Mouse (Mus musculus) MN1 (cell line): ENCODE measurements around the gene Zfhx3.

Experiments used
- DNase-seq: peaks from one replicate; pipeline ENCODE4 v3.0.0-alpha.2; 2016; ENCODE audit warnings: low spot score

Zfhx3 gene

GRCm38 (mm10) chr8:108798012-108798411 is 855.6 kb downstream of the Zfhx3 start:
- DNase-seq, result peak; percentile 87

- DNase-seq, result no peak
Measured at GRCm38 (mm10) chr8:108799250-108799649, 856.8 kb downstream of the Zfhx3 start.

GRCm38 (mm10) chr8:108800357-108800756 is 857.9 kb downstream of the Zfhx3 start:
- DNase-seq, result no peak

- DNase-seq, result peak; percentile 62
Measured at GRCm38 (mm10) chr8:108803017-108803416, 860.6 kb downstream of the Zfhx3 start.

- DNase-seq, result no peak
Measured at GRCm38 (mm10) chr8:108811694-108812093, 869.2 kb downstream of the Zfhx3 start.

GRCm38 (mm10) chr8:108813375-108813774 is 870.9 kb downstream of the Zfhx3 start:
- no peak for DNase-seq

DNA sequence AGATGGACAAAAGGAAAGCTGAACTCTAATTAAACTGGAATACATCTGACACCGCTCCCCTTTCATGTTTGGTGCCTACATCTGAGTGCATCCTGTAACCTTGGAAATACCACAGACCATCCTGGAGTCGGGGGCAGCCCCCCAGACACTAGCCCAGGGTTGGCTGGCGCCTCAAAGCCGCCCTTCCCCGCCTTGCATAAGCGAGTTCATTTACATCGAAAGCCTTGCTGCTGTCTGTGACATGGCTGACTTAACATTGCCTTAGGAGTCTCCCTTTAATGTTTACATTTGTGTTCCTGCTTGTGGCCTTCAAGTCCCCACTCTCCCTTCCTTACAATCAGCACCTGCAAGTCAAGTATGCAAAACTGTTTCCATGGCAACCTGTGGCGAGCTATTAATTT is 876.8 kb downstream of the Zfhx3 start:
- no peak for DNase-seq

DNA sequence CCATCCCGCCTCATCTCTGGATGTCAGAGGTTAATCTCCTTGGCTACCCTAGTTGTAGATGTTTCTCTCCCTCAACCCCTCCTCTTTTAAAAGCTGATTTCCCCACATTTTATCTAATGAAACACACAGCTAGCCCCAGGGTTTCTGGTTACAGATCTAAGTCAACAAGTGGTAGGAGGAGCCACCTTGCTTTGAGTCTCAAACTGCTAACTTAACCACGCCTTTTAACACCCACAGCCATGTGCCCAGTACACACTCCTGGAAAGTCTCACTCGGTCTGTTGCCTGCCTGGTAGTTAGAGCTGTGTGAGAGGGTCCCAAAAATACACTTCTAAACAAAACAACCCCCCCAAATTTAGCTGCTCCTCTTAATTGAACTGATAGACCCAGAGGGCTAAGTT is 877.4 kb downstream of the Zfhx3 start:
- no peak for DNase-seq

DNA sequence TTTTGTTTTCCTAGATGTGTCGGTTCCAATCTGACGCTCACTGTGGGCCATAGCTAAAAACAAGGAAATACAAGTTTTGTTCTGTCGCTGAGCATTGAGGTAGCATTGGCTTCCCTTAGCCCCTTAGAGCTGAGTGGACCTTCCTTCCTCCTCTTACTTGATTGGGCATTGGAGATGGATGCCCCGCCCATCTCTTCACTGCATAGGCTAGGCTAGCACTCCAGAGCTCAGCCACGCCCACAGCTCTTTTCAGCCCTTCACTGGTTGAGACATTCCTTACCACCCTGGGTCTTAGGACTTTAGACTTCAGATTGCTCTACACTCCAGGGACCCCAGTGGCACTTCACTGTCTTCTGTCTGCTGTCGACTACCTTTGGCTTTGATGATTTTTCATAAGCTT is 878.2 kb downstream of the Zfhx3 start:
- DNase-seq, result no peak

- peak; percentile 43 for DNase-seq
Measured at GRCm38 (mm10) chr8:108822841-108823266, 880.4 kb downstream of the Zfhx3 start.

DNA sequence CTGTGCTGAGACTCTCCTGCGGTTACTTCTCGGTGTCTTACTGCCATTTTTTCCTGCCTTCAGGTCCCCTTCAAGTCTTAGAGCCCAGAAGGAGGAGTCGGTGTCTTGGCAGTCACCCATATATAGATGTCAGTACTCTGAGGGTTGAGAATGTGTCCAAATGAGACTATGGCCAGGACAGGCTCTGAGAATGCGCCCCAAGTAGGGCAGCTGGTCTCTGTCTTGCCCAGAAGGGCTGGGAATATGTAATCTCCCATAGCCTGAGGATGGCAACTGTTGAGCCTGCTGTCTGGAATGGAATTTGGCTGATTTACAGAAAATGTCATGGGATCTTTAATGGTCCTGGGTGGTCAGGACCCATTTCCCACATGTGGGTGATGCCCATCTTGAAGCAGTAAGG is 881.6 kb downstream of the Zfhx3 start:
- no peak for DNase-seq

DNA sequence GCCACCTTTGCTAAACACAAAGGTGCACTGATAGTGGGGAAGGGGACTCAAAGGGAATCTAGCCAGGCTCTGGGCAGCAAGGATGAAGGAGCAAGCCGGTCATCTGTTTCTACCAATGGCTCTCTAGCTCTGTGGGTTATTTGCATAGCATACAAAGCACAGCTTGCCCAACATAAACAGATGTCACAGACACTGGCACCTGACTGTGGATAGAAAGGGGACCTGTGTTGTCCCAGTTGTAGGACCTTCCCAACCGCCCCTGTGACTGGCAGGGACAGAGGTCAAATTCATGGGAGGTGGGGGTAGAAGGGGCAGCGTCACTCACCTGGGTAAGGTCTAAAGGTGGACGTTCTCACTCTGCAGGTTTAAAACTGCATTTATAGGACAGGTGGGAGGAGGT is 884.0 kb downstream of the Zfhx3 start:
- no peak for DNase-seq

- DNase-seq, result no peak
Measured at GRCm38 (mm10) chr8:108827428-108827827, 885.0 kb downstream of the Zfhx3 start.

GRCm38 (mm10) chr8:108829305-108829717 is 886.9 kb downstream of the Zfhx3 start:
- DNase-seq, result peak; percentile 67

- DNase-seq, result no peak
Measured at GRCm38 (mm10) chr8:108835143-108835542, 892.7 kb downstream of the Zfhx3 start.

DNA sequence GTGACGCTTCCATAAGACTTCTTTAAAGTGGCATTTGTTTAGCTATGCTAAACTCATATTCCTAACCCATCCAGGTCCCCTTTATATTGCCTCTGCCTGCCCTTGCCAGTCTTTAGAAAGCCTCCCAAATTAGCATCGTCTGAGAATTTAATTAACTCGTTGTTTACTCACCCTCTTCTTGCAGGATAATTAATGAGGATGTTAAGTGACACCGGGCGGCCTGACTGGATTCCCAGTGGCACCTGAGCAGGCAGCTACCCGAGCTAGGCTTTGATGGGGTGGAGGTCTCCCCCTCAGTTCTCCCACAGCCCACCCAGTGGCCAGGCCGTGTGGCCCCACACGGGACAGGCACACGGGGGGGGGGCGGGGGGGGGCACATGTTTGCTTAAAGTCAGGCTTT is 895.3 kb downstream of the Zfhx3 start:
- DNase-seq, result no peak

DNA sequence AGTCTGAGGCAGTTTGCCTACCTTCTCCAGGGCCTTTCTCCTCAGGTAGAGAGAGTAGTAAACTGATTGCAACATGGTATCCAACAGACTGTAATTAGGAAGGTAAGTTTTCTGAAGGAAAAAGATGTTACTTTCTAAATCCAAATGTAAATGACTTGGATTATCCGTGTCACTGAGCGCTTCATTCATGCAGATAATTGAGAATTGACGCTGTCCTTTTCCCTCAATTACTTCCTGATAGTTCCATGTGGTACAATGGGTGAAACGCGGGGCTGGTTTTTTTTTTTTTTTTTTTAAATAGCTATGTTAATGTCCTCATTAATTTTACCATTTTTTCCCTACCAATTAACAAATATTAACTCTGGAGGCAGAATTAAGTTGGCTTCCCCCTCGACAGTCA is 896.3 kb downstream of the Zfhx3 start:
- no peak for DNase-seq

DNA sequence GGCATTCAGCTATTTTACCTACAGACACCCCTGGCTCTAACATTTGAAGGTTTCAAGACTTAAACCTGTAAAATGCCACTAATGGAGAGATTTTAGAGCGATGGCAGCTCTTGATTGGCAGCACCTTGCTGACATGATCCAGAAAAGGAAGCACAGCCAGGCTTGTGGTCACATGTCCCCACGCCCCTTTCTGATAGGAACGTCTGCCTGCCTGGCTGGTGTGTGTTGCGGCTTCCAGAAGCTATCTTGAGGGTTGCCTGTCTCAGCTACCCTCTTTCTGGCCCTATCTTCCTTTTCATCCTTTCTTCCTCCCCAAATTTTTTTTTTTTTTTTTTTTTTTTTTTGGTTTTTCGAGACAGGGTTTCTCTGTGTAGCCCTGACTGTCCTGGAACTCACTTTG is 899.9 kb downstream of the Zfhx3 start:
- no peak for DNase-seq

GRCm38 (mm10) chr8:108846174-108846573 is 903.7 kb downstream of the Zfhx3 start:
- peak; percentile 72 for DNase-seq

DNA sequence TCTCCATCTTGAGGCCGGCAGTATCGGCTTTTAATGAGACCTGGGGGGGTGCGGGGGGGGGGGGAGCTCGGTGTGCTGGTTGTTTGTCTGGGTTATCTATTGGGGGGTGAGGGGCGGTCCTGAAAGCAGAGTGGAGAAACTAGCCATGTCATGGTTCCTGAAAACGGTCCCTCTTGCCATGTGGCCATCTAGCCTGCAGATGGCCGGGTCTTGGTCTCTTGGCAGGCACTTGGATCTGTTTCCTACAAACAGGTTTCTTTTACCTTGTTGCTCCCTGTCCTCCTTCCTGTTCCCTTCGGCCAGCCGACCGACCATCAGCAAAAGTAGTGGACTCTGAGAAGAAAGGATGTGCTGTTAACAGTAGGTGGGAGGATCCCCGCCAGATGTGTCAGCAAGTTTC is 904.4 kb downstream of the Zfhx3 start:
- peak; percentile 24 for DNase-seq

GRCm38 (mm10) chr8:108847356-108847755 is 904.9 kb downstream of the Zfhx3 start:
- no peak for DNase-seq

- DNase-seq, result no peak
Measured at GRCm38 (mm10) chr8:108848484-108848883, 906.0 kb downstream of the Zfhx3 start.

DNA sequence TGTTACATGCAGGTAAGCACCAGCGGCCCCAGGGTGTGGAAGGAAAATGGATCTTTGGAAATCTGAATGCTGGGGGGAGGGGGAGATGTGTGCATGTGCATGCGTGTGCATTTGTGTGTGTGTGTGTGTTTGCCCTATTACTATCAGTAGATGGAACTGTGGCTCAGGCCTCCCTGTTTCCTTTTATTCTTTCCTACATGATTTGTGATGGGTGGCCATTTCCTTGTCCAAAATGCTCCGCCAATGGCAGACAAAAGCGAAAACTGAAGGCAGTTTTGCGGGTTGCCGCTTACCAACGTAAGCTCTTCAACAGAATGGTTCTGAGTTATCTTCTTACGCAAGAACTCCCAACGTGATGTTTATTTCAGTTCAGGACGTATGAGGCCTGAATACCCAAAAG is 910.6 kb downstream of the Zfhx3 start:
- no peak for DNase-seq

DNA sequence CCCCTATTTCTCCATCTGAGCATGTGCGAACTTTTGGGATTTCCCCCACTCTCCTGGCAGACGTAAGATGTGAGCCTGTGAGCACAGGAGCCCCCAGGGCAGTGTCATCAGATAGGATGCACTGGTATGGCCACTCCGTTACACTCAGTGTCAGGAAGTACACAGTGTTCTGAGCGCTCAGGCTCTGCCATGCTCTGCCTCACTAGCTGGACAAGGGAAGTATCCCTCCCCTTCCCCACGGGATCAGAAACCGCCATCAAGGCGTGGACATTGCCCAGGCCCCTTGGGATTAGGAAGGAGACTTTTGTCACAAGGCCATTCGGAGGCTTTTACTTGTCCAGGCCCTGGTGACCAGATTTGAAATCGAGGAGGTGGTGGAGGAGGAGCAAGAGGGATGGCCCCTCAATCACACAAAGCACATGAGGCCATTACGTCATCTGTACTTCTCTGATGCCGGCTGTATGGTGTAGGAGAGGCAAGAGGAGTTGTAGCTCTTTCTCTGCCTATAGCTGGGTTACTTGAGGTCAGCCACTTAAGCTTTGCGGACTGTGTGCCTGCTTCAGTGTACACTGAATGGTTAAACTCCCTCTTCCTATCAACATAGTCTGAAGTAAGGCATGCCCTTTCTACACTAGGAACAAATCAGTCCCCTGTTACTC is 912.1 kb downstream of the Zfhx3 start:
- no peak for DNase-seq
